ENCODE assay signal across 9 mouse cellular contexts in the genomic region with DNA sequence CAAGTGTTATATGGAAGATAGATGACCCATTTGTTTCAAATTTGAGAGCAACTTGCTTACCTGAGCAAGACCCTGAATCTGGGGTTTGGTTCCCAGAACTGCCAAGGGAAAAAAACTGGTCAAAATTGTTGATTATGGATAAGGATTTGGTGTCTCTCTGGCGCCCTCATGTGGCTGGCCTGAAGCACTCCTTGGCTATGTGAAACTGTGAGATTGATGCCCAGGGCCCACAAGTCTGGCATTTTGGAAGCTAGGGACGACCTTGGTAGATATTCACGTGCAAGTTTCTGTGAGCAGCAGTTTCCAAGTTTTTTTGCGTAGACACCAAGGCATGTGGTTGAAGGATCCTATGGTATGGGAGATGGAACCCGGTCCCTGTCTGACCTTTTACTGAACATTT. TPM values are rescaled to one million over a fixed set of nuclear protein-coding genes. Genes with fewer than 3 reads are reported as not detected.
DNase-seq lines count a peak whose midpoint lies in the region; ATAC-seq lines count a peak whose summit lies in the region.
"Had no signal": no experiment of that assay in that cellular context is flagged by ENCODE, and none has a peak within 500 bp of the region (broad histone marks: within the 10 kb centered on the region; RNA-seq: fewer than 3 reads in every experiment).

No protein-coding gene starts in this region.

- ATAC-seq in forebrain, embryonic 13.5 days, result peak; percentile 20; the same call in 1 of the 2 replicates

- no peaks in the 10 kb centered on the region for H3K27me3 ChIP-seq in forebrain, embryonic 13.5 days

- no peak overlapping the region for H3K27ac ChIP-seq in forebrain, embryonic 13.5 days
- H3K27ac ChIP-seq: macrophage had no signal

- H3K4me2 ChIP-seq in forebrain, embryonic 13.5 days, result peak overlapping the region; percentile 28; the same call in 1 of the 2 replicates

- no peak overlapping the region for H3K4me3 ChIP-seq in forebrain, embryonic 13.5 days

- 6% methylated on average over 5 of the region's 5 CpGs for WGBS in forebrain, embryonic 13.5 days

- H3K9ac ChIP-seq in forebrain, embryonic 13.5 days, result no peak overlapping the region

- H3K36me3 ChIP-seq in forebrain, embryonic 13.5 days (ENCODE audit: poor library complexity, severe bottlenecking), result no peaks in the 10 kb centered on the region

- DNase-seq in MN1 (ENCODE audit: low spot score), result peak; percentile 83
- DNase-seq in c-Kit-positive CD71-positive TER-119-positive erythroid progenitor cells, embryonic 14.5 days (ENCODE audit: low spot score), result peak; percentile 87
- DNase-seq in heart, postnatal 4 days, result peak; percentile 84
- DNase-seq in layer of hippocampus, postnatal 10 days (ENCODE audit: low spot score in 2 of 2), result peak; percentile 86 to 87
- peak; percentile 77 for DNase-seq in lung, postnatal 14 days
- DNase-seq in right cerebral cortex, adult 18-20 months, result peak; percentile 60
- peak; percentile 76 for DNase-seq in yolk sac, embryonic 10.5 days (ENCODE audit: low spot score)

- no peaks in the 10 kb centered on the region for H3K9me3 ChIP-seq in forebrain, embryonic 13.5 days (replicated peaks)

- H3K4me1 ChIP-seq in forebrain, embryonic 13.5 days, result peaks cover 17% of the 10 kb centered on the region

RNA-seq across cellular contexts. Expression of a gene that starts 6.2 kb away (rescaled TPM):
- 5.2 and 6.4 TPM in 2 replicates for polyA plus RNA-seq in forebrain, embryonic 13.5 days (2015; fragmentation: Nextera tagmentation; extraction: Ambion mirVana)
- total RNA-seq in heart, postnatal 4 days (2021), result 1,000 to 10,000 TPM; 1,227 to 1,327 TPM
- 100 to 1,000 TPM; 280 to 315 TPM for total RNA-seq in layer of hippocampus, postnatal 10 days (2021)

RNA-seq across cellular contexts. Expression of a gene that starts 9.1 kb away (rescaled TPM):
- polyA plus RNA-seq in forebrain, embryonic 13.5 days (2015; fragmentation: Nextera tagmentation; extraction: Ambion mirVana), result 9.5 and 10.0 TPM in 2 replicates
- total RNA-seq in heart, postnatal 4 days (2021), result 100 to 1,000 TPM; 480 to 499 TPM
- 10 to 100 TPM; 45.7 to 51.3 TPM for total RNA-seq in layer of hippocampus, postnatal 10 days (2021)
- polyA plus RNA-seq: macrophage had no signal

RNA-seq across cellular contexts. Expression of a gene that starts 10.6 kb away (rescaled TPM):
- polyA plus RNA-seq in forebrain, embryonic 13.5 days (2015; fragmentation: Nextera tagmentation; extraction: Ambion mirVana), result 10.0 and 11.6 TPM in 2 replicates
- 100 to 1,000 TPM; 165 to 172 TPM for total RNA-seq in heart, postnatal 4 days (2021)
- 10 to 100 TPM; 19.1 to 19.9 TPM for total RNA-seq in layer of hippocampus, postnatal 10 days (2021)
- polyA plus RNA-seq: macrophage had no signal

RNA-seq across cellular contexts. Expression of a gene that starts 18.5 kb away (rescaled TPM):
- 0.76 and 0.97 TPM in 2 replicates for polyA plus RNA-seq in forebrain, embryonic 13.5 days (2015; fragmentation: Nextera tagmentation; extraction: Ambion mirVana)
- total RNA-seq in heart, postnatal 4 days (2021), result 10 to 100 TPM; 23.5 to 23.8 TPM
- 1 to 10 TPM; 5.1 TPM for total RNA-seq in layer of hippocampus, postnatal 10 days (2021)

RNA-seq across cellular contexts. Expression of a gene that starts 19.2 kb away (rescaled TPM):
- polyA plus RNA-seq in forebrain, embryonic 13.5 days (2015; fragmentation: Nextera tagmentation; extraction: Ambion mirVana), result 1.2 and 1.3 TPM in 2 replicates
- 100 to 1,000 TPM; 121 to 128 TPM for total RNA-seq in heart, postnatal 4 days (2021)
- total RNA-seq in layer of hippocampus, postnatal 10 days (2021), result 10 to 100 TPM; 28.3 to 32.7 TPM
- polyA plus RNA-seq: macrophage had no signal

Comparison
In these comparisons a context has a peak if more than half of its experiments do, and no peak if none do; other contexts are left out.
1. RNA of a gene that starts 9.1 kb away (total RNA-seq): 480 to 499 TPM in heart, postnatal 4 days; 45.7 to 51.3 TPM in layer of hippocampus, postnatal 10 days; every median in the first group is over 4 times any median in the second.
2. RNA of a gene that starts 10.6 kb away (total RNA-seq): 165 to 172 TPM in heart, postnatal 4 days; 19.1 to 19.9 TPM in layer of hippocampus, postnatal 10 days; every median in the first group is over 4 times any median in the second.
3. Peak in every context shown above with its lines, with median percentiles within 50 percentile points of each other: DNase-seq.